Mouse (Mus musculus) R1 (cell line): ENCODE measurements around the gene Ccnb1.
A peak's percentile ranks its signal among the peaks of the same experiment; 100 is the strongest.

ENCODE experiments used
- DNase-seq: peaks from one replicate; pipeline ENCODE4 v3.0.0-alpha.2; 2018; ENCODE audit warnings: low read depth, low spot score

The Ccnb1 gene

GRCm38 (mm10) chr13:100775252-100776055 is 10.9 kb downstream of the Ccnb1 start, which contains the start of gene Cenph:
Cenph (minus strand) TSS chr13:100775899.
- DNase-seq, result peak; percentile 96

DNA sequence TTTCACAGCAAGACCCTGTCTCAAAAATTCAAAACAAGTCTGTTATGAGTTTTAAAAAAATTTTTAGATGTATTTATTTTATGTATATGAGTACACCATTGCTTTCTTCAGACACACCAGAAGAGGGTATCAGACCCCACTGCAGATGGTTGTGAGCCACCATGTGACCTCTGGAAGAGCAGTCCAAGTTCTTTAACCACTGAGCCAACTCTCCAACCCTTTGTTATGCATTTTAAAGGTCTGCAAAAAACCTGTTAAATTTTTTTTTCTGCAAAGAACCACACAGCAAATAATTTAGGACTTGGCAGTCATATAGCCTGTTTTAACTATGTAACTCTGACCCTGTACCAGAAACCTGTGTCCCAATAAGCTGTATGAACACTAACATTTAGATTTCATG is 11.7 kb downstream of the Ccnb1 start:
- DNase-seq, result no peak

DNA sequence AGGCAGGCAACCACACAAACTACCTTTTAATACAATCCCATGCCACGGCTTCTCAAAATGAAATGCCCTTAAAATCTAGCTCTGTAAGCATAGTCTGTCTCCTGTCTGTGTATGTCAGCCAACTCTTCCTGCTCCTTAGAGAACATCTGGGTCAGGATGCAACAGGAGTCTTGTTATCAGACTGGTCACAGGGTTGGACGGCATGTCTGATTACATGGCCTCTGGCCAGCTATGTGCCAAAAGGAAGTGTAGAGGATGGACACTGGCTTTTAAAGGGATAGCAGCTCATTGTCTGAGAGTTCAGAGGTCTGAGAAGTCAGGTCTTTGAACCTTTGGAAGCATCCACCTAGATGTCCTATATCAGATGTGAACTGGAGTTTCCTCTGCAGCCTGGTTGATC is 31.0 kb downstream of the Ccnb1 start:
- DNase-seq, result no peak

- DNase-seq, result no peak
Observed at GRCm38 (mm10) chr13:100754186-100754585, 32.2 kb downstream of the Ccnb1 start.

- DNase-seq, result no peak
Observed at GRCm38 (mm10) chr13:100753011-100753410, 33.4 kb downstream of the Ccnb1 start.

DNA sequence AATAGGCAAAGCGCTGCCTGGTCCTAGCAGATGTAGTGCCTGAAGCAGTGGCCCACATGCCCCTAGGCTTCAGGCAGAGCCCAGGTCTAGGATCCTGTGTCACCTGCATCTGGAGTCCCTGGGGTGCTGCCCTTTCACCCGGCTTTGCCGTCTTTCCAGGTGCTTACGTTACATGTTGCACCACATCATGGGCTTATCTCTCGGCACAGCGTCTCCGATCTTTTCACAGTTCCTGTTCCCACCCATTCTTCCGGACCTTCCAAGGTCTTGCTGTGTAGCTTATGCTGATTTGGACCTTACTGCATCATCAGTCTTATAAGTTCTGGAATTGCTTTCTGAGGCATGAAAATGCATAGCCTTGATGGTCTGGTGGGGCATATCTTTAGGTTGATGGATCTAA is 33.8 kb downstream of the Ccnb1 start:
- DNase-seq, result no peak

- DNase-seq, result no peak
Observed at GRCm38 (mm10) chr13:100751402-100751801, 35.0 kb downstream of the Ccnb1 start.

- DNase-seq, result no peak
Observed at GRCm38 (mm10) chr13:100750799-100751198, 35.6 kb downstream of the Ccnb1 start.

DNA sequence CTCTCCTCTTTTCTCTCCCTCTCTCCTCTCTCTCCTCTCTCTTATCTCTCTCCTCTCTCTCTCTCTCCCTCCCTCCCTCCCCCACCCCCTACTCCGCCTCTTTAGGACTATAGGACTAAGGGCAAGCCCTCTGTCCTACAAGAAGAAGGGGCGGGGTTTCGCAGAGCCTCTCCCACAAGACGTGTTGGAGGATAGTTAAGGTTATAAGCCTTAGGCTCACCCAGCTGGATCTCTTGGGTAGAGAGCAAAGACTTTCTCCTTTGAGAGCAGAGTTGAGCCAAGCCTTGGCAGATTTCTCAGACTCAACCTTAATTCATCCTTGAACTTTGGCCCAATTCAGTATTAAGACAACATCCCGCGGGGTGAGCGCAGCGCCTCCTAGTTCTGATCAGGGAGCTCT is 37.7 kb downstream of the Ccnb1 start:
- peak; percentile 92 for DNase-seq

DNA sequence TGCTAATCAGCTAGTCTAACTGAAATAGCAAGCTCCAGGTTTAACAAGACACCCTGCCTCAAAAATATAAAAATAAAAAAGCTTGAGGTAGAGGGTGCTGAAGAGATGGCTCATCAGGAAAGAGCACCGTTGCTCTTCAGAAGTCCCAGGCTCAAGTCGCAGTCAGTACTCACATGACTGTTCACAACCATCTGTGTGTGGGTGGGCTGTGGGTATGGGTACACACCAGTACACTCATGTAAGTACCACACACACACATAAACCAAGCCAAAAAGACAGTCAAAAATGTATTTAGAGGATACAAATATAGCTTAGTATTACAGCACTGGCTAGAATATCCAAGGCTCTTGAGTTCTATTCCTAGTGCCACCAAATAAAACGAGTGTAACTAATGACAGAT is 40.3 kb downstream of the Ccnb1 start:
- DNase-seq, result no peak

- DNase-seq, result peak; percentile 96
Observed at GRCm38 (mm10) chr13:100744036-100744744, 42.2 kb downstream of the Ccnb1 start, which contains the start of gene Mrps36. Mrps36 (minus strand) TSS chr13:100744659.

GRCm38 (mm10) chr13:100743346-100744035 is 42.9 kb downstream of the Ccnb1 start:
- no peak for DNase-seq

DNA sequence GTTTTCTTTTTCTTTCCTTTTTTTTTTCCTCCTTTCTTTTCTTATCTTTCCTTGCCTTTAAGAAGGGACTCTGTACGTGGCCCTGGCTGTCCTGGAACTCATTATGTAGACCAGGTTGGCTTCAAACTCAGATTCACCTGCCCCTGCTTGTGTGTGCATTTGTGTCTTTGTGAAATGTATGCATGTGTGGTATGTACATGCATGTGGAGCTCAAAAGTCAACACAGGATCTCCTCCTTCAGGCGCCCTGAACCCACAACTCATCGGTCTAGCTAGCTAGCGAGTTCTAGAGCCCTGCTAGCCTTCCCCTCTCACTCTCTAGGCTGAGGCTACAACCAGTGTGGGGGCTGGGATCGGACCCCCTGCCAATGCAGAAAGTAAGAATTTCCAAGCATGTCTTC is 43.5 kb downstream of the Ccnb1 start:
- DNase-seq, result no peak

DNA sequence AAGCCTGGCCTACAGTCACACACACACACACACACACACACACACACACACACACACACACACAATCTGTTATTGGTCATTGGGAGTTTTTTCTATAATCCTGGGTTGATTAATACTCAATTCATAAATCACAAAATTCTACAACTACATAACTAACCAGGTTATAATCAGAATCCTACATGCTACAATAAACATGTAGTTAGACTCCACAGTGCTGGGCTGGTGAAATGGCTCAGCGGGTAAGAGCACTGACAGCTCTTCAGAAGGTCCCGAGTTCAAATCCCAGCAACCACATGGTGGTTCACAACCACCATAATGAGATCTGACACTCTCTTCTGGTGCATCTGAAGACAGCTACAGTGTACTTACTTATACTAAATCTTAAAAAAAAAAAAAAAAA is 53.6 kb downstream of the Ccnb1 start:
- no peak for DNase-seq

GRCm38 (mm10) chr13:100731462-100732046 is 54.8 kb downstream of the Ccnb1 start:
- peak; percentile 30 for DNase-seq

GRCm38 (mm10) chr13:100730861-100731176 is 55.6 kb downstream of the Ccnb1 start, which contains the start of gene Cdk7:
Cdk7 (minus strand) TSS chr13:100730939.
- peak; percentile 97 for DNase-seq

DNA sequence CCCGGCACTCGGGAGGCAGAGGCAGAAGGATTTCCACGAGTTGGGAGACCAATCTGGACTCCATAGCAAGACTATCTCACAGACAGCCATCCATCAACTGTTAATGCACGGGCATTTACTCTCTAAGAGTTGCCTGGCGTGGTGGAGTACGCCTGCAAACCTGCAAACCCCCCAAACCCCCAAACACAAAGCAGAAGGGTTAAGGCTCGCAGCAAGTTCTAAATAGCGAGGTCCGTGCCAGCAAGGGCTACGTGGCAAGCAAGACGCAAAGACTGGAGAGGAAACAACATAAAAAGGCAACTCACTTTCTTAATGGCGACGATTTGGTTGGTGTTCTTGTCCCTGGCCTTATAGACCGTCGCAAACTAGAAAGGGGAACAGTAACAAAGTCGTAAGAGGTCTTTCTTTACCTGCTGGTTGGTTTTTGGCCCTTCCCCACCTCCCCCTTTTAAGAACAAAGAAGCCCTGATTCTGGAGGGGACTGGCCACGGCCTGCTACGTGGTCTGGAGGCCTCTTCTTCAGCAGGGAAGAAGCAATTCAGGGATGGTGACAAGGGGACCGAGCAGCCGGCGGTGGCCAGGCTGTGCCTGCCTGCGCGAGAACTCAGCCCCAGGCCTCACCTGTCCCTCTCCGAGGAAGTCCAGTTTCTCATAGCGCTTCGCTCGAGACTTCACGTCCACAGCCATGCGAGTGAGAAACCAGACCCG is 56.1 kb downstream of the Ccnb1 start:
- DNase-seq, result no peak
